Mouse (Mus musculus) T-helper 17 cell (primary cell): ENCODE data around the gene C5ar1.

Experiments
- in situ Hi-C, 2 experiments: fragments of 300-600 bp; cut with MboI, MseI; formaldehyde crosslinking; loops; 1 replicate in 1 of 2; 2 replicates in 1 of 2; pipeline ENCODE4 v1.15.1; 2025; ENCODE audit warnings: high pct_unique_total_duplicates in 2 of 2

Gene C5ar1

DNA sequence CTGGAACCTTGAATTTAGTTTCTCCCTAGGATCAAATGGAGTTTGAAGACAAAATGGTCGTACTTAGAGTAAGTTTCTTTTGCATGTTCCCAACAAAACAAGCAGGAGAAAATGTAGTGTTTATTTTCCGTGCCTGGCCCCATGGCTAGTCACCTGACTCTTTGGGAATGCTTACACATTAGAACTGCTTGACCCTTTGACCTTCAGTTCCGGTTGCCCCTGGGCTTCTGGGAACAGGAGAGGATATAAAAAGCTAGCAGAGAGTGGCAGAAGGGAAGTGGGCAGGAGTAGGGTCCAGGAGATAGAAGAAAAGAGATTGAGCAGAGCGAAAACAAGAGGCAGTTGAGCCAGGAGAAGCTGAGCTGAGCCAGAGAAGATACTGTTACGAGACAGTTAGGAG is 29.5 kb downstream of the C5ar1 start:
- in situ Hi-C loops = no loop called here

DNA sequence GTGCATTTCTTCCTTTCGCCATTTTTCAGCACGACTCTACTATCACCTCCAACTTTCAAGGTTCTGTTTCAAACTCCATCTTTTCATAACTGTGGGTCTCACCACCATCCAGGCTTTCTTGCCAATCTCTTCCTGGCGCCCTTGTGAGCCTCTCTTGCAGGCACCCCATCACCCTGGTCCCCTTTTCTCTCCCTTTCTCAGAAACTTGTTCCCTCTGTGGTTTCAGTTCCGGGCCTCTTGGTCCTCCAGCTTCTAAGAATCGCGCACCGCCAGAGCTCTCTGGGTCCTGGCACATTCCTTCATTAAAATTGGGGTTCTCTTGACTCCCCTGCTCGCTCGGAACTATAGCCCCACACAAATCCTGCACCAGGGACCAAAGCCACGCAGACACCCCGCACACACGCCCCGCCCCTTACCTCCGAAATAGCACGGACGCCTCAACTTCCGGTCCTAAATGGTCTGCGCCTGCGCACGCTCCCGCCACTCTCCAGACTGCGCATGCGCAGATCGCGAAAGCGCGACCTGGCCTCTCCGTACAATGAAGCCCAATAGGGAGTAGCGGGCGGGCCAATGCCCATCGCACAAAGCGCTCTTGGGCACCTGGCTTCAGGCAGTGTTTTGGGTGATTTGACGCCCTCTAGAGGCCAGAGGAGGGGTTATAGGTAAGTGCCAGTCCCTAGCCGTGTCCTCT is 37.6 kb downstream of the C5ar1 start, which contains the start of gene Dhx34:
Dhx34 (minus strand) TSS at position 456 of the 691 bp plus-strand sequence.
- in situ Hi-C loops = no loop called here

DNA sequence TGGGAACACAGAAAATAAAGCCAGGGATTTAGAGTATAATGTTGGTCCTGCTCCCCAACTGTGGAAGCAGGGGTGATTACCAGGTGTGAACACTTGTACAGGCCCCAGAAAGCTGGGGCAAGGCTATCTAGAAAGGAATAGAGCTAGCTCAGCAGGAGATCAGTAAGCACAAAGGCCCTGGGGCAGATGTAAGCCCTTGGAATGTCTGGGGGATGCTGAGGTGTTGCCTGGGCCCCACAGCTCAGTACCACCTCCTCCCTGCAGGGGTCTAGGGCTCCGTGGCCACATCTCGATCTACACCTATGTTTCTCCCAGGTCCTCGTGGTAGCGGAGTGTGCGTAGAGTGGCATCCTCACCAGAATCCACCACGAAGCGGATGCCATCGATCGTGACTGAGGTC is 45.4 kb downstream of the C5ar1 start:
- in situ Hi-C loops = no loop called here

DNA sequence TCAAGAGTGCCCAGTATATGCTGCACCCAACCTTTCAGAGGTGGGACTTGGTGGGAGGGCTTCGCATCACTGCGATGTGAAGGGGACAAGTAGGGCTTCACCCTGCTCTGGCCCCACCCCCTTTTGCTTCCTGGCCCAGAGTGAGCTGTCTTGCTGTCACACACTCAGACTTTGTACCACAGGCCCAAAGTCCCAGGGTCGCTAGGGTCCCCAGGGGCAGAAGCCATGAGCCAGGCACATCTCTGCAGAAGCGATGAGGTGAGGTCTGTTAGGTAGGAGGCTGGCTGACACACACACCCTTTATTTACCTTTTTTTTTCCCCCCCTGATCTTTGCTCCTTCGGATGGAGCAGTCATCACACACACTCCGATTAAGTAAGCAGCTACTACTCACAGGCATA is 46.1 kb downstream of the C5ar1 start:
- in situ Hi-C loops = no loop called here

DNA sequence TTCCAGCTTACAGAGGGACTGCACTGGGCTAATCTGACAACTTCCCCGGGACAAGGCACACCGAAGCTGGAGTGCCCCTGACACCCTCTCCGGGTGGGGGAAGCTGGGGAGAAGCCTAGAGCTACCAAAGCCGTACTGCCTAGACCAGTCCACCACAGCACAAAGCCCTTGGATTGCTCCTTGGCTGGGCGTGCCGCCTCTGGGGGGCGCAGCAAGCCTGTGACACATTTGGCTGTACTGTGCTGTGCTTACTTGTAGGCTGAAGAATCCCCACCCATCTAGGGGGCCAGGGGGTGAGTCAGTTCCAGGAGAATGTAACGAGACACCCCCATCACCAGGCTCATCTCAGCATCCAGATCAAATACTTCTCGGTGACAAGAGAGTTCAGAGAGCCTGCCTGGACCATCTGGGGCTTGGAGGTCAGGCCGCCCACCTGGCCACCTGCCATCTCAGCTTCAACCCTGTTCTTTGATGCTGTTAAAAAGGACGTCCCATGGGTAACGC is 48.4 kb downstream of the C5ar1 start:
- in situ Hi-C loops = no loop called here

DNA sequence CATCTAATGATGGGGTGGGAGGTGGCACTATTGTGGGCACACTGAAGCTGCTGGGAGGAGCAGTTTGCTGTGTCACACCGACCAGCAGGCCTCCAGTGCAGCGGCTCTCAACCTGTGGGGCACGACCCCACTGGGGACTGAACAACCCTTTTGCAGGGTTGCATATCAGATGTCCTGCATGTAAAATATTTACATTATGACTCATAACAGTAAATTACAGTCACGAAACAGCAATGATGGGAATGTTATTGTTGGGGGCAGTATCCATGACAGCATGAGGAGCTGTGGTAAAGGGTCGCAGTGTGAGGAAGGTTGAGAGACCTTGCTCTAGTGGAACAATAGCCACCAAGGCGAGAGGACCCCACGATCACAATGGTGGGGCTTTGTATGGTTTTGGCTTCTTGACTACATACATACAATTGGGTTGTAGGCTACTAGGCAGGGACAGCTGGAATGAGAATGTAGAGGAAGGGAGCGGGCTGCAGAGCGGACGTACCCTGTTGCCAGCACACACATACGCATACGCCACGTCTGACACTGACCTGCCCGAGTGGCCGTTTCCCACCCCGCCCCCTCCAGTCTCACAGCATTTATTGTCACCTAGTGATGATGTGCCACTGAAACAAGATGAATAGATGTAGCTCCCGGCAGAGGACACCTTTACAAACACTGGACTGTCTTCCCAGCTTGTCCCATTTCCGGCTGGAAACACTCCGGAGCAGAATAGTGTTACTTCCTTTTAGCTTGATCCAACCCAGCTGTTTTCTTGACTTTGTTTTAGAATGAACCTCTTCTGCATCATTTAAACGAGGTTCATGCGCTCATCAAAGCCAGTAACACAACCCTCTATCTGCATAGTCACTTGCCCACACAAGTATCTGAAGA is 50.3 kb downstream of the C5ar1 start:
- in situ Hi-C loops = no loop called here

DNA sequence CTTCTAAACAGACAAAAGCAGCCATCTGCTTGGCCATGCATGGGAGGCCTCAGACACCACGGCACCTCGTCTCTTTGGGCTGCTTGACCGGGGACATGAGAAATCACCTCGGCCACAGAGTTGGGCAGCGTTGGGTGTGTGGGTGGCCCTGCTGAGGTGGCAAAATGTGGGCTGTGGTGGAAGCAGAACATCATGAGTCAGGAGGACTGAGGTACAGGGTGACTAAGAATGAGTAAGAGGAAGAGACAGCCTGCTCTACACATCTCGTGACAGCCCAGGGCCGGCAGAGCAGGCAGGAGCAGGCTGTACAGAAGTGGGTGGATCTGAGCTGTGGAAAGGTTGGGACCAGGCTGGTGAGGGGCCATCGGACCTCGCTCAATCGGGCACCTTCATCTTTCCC is 51.8 kb downstream of the C5ar1 start:
- in situ Hi-C loops = no loop called here

DNA sequence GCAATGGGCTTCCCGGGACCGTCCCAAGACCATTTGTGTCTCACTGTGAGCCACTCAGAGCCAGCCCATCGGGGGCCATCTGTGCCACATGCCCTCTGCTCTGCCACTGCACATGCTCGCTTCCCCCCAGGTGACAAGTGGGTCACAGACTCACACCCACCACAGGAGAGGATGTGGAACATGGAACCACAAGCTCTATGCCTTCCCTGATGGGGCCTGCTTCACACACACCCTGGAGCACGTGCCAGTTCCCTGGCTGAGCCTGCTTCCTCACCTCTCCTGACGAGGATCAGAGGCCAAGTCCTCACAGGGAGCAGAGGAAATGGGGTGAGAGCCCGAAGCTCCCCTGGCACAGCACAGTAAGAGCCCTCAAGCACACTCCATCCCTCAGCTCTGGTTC is 52.3 kb downstream of the C5ar1 start:
- in situ Hi-C loops = no loop called here

DNA sequence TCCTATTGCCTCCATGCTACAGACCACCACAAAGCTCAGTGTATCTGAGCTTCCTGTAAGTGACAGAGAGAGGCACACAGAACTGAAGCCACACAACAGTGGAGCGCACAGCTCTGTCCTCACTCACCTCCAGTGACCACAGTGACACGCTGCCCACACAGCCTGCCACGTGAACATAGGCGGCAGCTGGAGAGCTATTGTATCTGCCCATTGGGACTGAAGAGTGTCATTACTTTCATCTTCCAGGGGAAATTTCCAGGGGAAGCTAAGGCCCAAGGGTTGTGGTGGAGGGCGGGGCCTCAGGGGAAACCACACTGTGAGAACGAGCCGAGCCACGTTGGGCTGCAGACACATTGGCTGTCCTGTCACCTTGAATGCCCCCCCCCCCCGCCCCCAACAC is 54.5 kb downstream of the C5ar1 start:
- in situ Hi-C loops = no loop called here

DNA sequence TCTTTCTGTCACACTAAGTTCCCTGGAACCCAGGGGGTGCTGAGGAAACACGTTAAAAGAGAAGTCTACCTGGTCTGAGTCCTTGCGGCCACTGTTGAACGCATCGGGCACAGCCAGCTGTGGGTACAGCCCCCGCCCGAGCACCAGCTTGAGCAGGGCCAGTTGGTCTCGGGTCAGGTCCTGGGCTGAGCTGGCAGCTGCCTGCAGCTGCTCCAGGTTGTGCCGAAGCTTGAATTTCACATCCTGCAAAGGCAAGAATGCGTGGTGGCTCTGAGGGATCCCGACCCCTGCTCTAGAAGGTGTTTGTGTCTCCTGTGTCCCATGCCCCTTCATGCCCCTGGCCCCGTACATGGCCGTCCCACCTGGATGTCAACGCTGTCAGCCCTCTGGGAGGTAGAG is 55.8 kb downstream of the C5ar1 start:
- in situ Hi-C loops = no loop called here

DNA sequence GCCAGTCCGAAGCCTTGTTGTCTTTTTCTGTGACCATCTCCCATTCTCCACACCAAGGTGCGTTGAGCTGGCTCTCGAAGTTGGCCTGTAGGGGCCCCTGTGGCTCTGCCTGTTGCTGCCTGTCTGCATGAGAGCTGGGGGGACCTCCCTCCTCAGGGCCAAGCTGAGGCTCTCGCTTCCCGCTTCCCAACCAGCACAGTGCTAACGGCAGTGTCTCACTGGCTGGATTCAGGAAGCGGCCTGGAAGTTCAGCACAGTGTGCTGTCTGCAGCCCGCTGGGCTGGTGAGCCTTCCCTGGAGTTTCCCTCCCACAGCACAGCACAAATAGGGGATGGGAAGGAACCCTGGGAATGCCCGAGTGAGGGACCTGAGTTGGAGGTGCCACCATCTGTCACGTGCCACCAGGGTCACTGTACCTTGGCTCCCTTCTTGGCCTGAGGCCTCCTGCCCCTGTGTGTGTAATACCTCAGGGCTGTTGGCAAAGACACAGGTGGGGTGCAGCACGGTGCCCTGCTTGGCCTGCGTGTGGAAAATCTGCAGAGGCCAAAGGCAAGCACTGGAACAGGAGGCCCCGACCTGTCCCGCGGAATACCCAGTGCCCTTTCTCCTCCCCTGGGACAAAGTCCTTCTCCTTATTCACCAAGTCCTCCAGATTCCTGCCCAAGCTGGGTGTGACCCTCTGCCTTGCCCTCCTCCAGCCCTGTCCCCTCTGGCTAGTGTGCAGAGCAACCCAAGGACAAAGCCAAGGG is 56.4 kb downstream of the C5ar1 start:
- in situ Hi-C loops = no loop called here

DNA sequence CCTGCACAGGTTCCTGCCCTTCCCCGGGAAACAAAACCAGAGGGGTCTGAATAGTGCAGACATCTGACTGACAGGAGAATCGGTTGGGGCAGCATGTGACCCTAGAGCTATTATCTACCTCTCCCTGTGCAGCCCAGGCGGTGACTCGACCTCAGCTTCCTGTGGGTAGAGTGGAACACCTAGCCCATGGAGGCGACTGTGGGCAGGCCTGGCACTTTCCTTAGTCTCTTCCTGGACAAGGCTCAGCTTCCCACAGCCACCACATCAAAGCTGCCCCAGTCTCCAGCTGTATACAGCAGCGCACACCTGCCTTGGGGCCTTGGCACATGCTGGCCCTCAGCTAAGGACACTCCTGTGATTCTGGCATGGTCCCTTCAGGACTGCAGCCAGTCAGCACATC is 58.2 kb downstream of the C5ar1 start:
- in situ Hi-C loops = no loop called here

DNA sequence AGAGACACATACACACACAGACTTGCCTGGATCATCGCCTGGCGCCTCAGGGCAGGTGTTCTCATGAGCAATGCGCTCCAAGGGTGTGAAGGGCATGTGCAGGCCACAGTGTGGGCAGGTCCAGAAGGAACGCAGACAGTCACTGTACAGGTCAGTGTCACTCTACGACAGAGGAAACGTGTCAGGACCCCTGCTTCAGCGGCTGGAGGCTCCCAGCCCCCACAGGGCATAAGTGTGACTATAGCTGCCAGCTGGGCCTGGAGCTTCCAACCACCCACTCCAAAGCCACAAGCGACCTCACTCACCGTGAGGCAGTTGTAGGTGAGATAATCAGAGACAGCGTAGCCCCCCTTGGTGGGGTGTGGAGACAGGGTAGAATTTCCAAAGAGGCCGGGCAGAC is 60.8 kb downstream of the C5ar1 start:
- in situ Hi-C loops = no loop called here

DNA sequence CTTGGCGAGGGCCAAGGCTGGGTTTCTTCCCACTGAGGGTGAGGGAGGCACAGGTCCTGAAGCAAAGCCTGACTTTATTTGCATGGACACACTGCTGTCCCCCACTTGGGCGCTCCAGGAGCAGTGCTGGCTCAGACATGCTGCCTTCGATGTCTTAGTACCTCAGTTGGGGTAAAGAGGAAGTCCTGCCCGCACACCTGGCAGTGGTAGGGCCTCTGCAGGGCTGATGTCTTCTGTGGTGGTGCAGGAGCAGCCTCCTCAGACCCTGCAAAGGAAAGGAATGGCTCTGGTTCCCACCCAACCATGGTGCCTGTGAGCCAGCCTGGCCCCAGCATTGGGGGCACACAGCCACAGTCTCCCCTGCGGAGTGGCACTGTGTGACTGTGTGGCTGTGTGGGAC is 62.2 kb downstream of the C5ar1 start:
- in situ Hi-C loops = no loop called here
